Mouse (Mus musculus) stomach, embryonic 14.5 days (tissue): ENCODE results near the gene Rbm33. TPM values are rescaled to one million over a fixed set of nuclear protein-coding genes. Genes with fewer than 3 reads are reported as not detected.

Source experiments
- polyA plus RNA-seq: library from polyadenylated mRNA; unstranded; fragments of >200 nt; fragmentation: Nextera tagmentation; extraction: Ambion mirVana; gene quantifications from 2 replicates; pipeline ENCODE4 v1.2.1, GENCODE M21; 2014

Gene Rbm33
- polyA plus RNA-seq, 1 experiment from 2014 or later, result 27.4 TPM

Other genes starting within 250 kb of the Rbm33 start
- gene Insig1, start 245.8 kb upstream of the Rbm33 start, polyA plus RNA-seq, result 69.4 and 92.6 TPM in 2 replicates
- not detected in 2 replicates for gene En2, start 151.4 kb upstream of the Rbm33 start, polyA plus RNA-seq
- gene Cnpy1, start 71.3 kb upstream of the Rbm33 start, polyA plus RNA-seq, result not detected in 2 replicates
- gene Shh, start 150.1 kb downstream of the Rbm33 start, polyA plus RNA-seq, result 4.6 and 5.3 TPM in 2 replicates